Mouse (Mus musculus): ENCODE measurements around the gene Galnt10.

- TF ChIP-seq GATA1 (IDR thresholded peaks at IDR 0.05; ENCODE audit: borderline replicate concordance, low read length) (no peak), CTCF (IDR thresholded peaks at IDR 0.05; ENCODE audit: low read depth, low read length) (no peak)
Measured at GRCm38 (mm10) chr11:57809732-57810098, 164.5 kb downstream of the Galnt10 start.

Measured in G1E (cell line).